Mouse (Mus musculus) megakaryocyte progenitor cell, adult 5-6 weeks (primary cell): ENCODE measurements at regions not wholly inside any gene's neighbourhood (a gene's known extent, or its start where the extent isn't known, plus 50 kb on each side); places are given as distances from the start of the nearest gene placed in this dataset.

Source experiments
- ATAC-seq: replicated peaks from 2 replicates; pipeline ENCODE4 v1.8.0; 2016; ENCODE audit warnings: mild to moderate bottlenecking, moderate TSS enrichment, inconsistent platforms; ENCODE audit not compliant: poor library complexity

- ATAC-seq = no peak
These were observed 56.4 kb downstream of the Cd24a start for GRCm38 (mm10) chr10:43634371-43635080.

GRCm38 (mm10) chr10:43641169-43641945, 63.3 kb downstream of the Cd24a start:
- ATAC-seq = peak; percentile 88

GRCm38 (mm10) chr10:43646326-43646725, 68.2 kb downstream of the Cd24a start:
- peak; percentile 71 for ATAC-seq

GRCm38 (mm10) chr10:43646965-43647364, 68.9 kb downstream of the Cd24a start:
- peak; percentile 69 for ATAC-seq

GRCm38 (mm10) chr10:43648186-43648585, 70.1 kb downstream of the Cd24a start:
- ATAC-seq = no peak

- ATAC-seq = peak; percentile 15; the same call in 1 of the 2 replicates
These were observed 70.8 kb downstream of the Cd24a start for GRCm38 (mm10) chr10:43648815-43649447.

GRCm38 (mm10) chr10:43650449-43650848, 72.4 kb downstream of the Cd24a start:
- ATAC-seq = no peak

- no peak for ATAC-seq
These were observed 73.4 kb downstream of the Cd24a start for GRCm38 (mm10) chr10:43651505-43651904.

GRCm38 (mm10) chr10:43651915-43652314, 73.8 kb downstream of the Cd24a start:
- ATAC-seq = no peak

GRCm38 (mm10) chr10:43655082-43655671, 77.1 kb downstream of the Cd24a start:
- no peak for ATAC-seq

GRCm38 (mm10) chr10:43655680-43656079, 77.6 kb downstream of the Cd24a start:
- no peak for ATAC-seq

- peak; percentile 63 for ATAC-seq
These were observed 78.1 kb downstream of the Cd24a start for GRCm38 (mm10) chr10:43656207-43656606.

GRCm38 (mm10) chr10:43657501-43658225, 79.6 kb downstream of the Cd24a start:
- peak; percentile 65 for ATAC-seq

- ATAC-seq = peak; percentile 47
These were observed 80.1 kb downstream of the Cd24a start for GRCm38 (mm10) chr10:43658226-43658593.

GRCm38 (mm10) chr10:43664844-43665243, 86.8 kb downstream of the Cd24a start:
- no peak for ATAC-seq

GRCm38 (mm10) chr10:43666262-43667085, 88.4 kb downstream of the Cd24a start:
- ATAC-seq = peak; percentile 33

- no peak for ATAC-seq
These were observed 89.1 kb downstream of the Cd24a start for GRCm38 (mm10) chr10:43667086-43667690.

GRCm38 (mm10) chr10:43667732-43668247, 89.7 kb downstream of the Cd24a start:
- peak; percentile 84 for ATAC-seq

GRCm38 (mm10) chr10:43669471-43669870, 91.4 kb downstream of the Cd24a start:
- ATAC-seq = no peak
